Mouse (Mus musculus) forebrain, postnatal 0 days (tissue): ENCODE results near the gene Rbm6. TPM values are rescaled to one million over a fixed set of nuclear protein-coding genes. Genes with fewer than 3 reads are reported as not detected.

Experiments
- ATAC-seq: fragments of 200-750 bp; cut with Nextera tagmentation; 2 replicates; pipeline ENCODE4 v1.8.0; 2017; ENCODE audit warnings: mild to moderate bottlenecking, moderate library complexity
- DNase-seq: peaks from one replicate; pipeline ENCODE4 v3.0.0-alpha.2; 2015
- H3K27ac ChIP-seq: fragments of 300-500 bp; sonication (generic); 2 replicates; pipeline ENCODE4 v1.5.1; 2014; ENCODE audit warnings: low read depth, mild to moderate bottlenecking, antibody characterized with exemption, low read length, moderate library complexity, mixed read lengths
- H3K27me3 ChIP-seq: fragments of 300-500 bp; sonication (generic); 2 replicates; pipeline ENCODE4 v1.6.1; 2014; ENCODE audit warnings: mild to moderate bottlenecking, low read length, mixed read lengths; ENCODE audit not compliant: insufficient read depth
- H3K36me3 ChIP-seq: fragments of 300-500 bp; sonication (generic); 2 replicates; pipeline ENCODE4 v1.6.1; 2014; ENCODE audit warnings: mild to moderate bottlenecking, moderate library complexity; ENCODE audit not compliant: insufficient read depth
- H3K4me1 ChIP-seq: fragments of 300-500 bp; sonication (generic); 2 replicates; pipeline ENCODE4 v1.6.1; 2014; ENCODE audit warnings: antibody characterized with exemption; ENCODE audit not compliant: insufficient read depth
- H3K4me2 ChIP-seq: fragments of 300-500 bp; sonication (generic); 2 replicates; pipeline ENCODE4 v1.6.1; 2014; ENCODE audit warnings: low read depth, mild to moderate bottlenecking, moderate library complexity
- H3K4me3 ChIP-seq: fragments of 300-500 bp; sonication (generic); 2 replicates; pipeline ENCODE4 v1.5.1; 2014; ENCODE audit warnings: low read depth, low read length, mixed read lengths
- H3K9ac ChIP-seq: fragments of 300-500 bp; sonication (generic); 2 replicates; pipeline ENCODE4 v1.6.1; 2014; ENCODE audit warnings: mild to moderate bottlenecking
- H3K9me3 ChIP-seq: fragments of 300-500 bp; sonication (generic); 2 replicates; pipeline ENCODE4 v1.6.1; 2016; ENCODE audit warnings: low read length
- CTCF ChIP-seq: sonication (generic); IDR thresholded peaks from 2 replicates; pipeline ENCODE4 v1.5.1; 2016; ENCODE audit warnings: antibody characterized with exemption, control low read depth, low read depth
- WGBS: fragments of 180-500 bp; shearing (Covaris S2); extraction: QIAGEN DNeasy Blood & Tissue Kit; methylation state at CpG from one replicate; pipeline ENCODE4 v1.1.7; 2014; 5-methylcytosine and 5-hydroxymethylcytosine counted together
- polyA plus RNA-seq: library from polyadenylated mRNA; unstranded; fragments of >200 nt; fragmentation: Nextera tagmentation; extraction: Ambion mirVana; gene quantifications from 2 replicates; pipeline ENCODE4 v1.2.1, GENCODE M21; 2015
- total RNA-seq: library from RNA; depleted of rRNA; stranded (reverse); fragments of >200 nt; gene quantifications from 2 replicates; pipeline ENCODE4 v1.2.3, GENCODE M21; 2014; rRNA removed

Gene Rbm6
- total and polyA plus RNA-seq, 2 experiments from 2014 or later = 59.5 to 78.3 TPM

GRCm38 (mm10) chr9:107727041-107727440 is 146.0 kb downstream of the Rbm6 start:
- no peak for TF ChIP-seq CTCF
- Histone ChIP-seq H3K4me2 (no peak overlapping the region), H3K4me3 (no peak overlapping the region), H3K27ac (no peak overlapping the region), H3K9me3 (no peaks in the 10 kb centered on the region), H3K9ac (no peak overlapping the region), H3K4me1 (peaks cover 17% of the 10 kb centered on the region), H3K27me3 (no peaks in the 10 kb centered on the region), H3K36me3 (no peaks in the 10 kb centered on the region)
- ATAC-seq (peak; percentile 70; the same call in 1 of the 2 replicates), DNase-seq (peak; percentile 52)
- WGBS = 52% methylated on average over 3 of the region's 3 CpGs

- no peak overlapping the region for H3K9ac ChIP-seq
- no peaks in the 10 kb centered on the region for H3K27me3 ChIP-seq
- DNase-seq (no peak), ATAC-seq (no peak)
- no peak for TF ChIP-seq CTCF
- H3K9me3 ChIP-seq = no peaks in the 10 kb centered on the region
- H3K4me3 ChIP-seq = no peak overlapping the region
- no peaks in the 10 kb centered on the region for H3K36me3 ChIP-seq
- H3K4me2 ChIP-seq = no peak overlapping the region
- WGBS = 100% methylated on average over 1 of the region's 1 CpGs
- H3K27ac ChIP-seq = no peak overlapping the region
- peaks cover 10% of the 10 kb centered on the region for H3K4me1 ChIP-seq
These were observed 148.2 kb downstream of the Rbm6 start for GRCm38 (mm10) chr9:107724796-107725195.

- WGBS = 8% methylated on average over 11 of the region's 11 CpGs
- peak; percentile 51 for ATAC-seq
- Histone ChIP-seq H3K9ac (no peak overlapping the region), H3K27ac (no peak overlapping the region), H3K4me3 (no peak overlapping the region), H3K36me3 (no peaks in the 10 kb centered on the region), H3K27me3 (no peaks in the 10 kb centered on the region), H3K9me3 (no peaks in the 10 kb centered on the region), H3K4me1 (peaks cover 8% of the 10 kb centered on the region), H3K4me2 (peak overlapping the region; percentile 24)
- DNase-seq = peak; percentile 44
- no peak for TF ChIP-seq CTCF
These were observed 149.1 kb downstream of the Rbm6 start for GRCm38 (mm10) chr9:107723794-107724531.

Other genes with a start within 250 kb of the Rbm6 start
- gene Gnai2, start 237.9 kb downstream of the Rbm6 start, total RNA-seq = 200 and 223 TPM in 2 replicates
- 267 and 287 TPM in 2 replicates for gene Gnai2, start 237.9 kb downstream of the Rbm6 start, polyA plus RNA-seq
- gene Slc38a3, start 203.7 kb downstream of the Rbm6 start, total RNA-seq = 43.5 and 60.9 TPM in 2 replicates
- 38.7 and 39.8 TPM in 2 replicates for gene Slc38a3, start 203.7 kb downstream of the Rbm6 start, polyA plus RNA-seq
- 0.24 TPM in 1 of 2 replicates, not detected in the other for gene Gnat1, start 193.5 kb downstream of the Rbm6 start, total RNA-seq
- 0.73 and 1.8 TPM in 2 replicates for gene Gnat1, start 193.5 kb downstream of the Rbm6 start, polyA plus RNA-seq
- 56.6 and 61.4 TPM in 2 replicates for gene Sema3f, start 162.8 kb downstream of the Rbm6 start, total RNA-seq
- gene Sema3f, start 162.8 kb downstream of the Rbm6 start, polyA plus RNA-seq = 7.1 and 7.8 TPM in 2 replicates
- 173 and 208 TPM in 2 replicates for gene Rbm5, start 102.2 kb downstream of the Rbm6 start, total RNA-seq
- gene Rbm5, start 102.2 kb downstream of the Rbm6 start, polyA plus RNA-seq = 111 and 152 TPM in 2 replicates
- 18.9 and 22.2 TPM in 2 replicates for gene Mon1a, start 14.9 kb upstream of the Rbm6 start, total RNA-seq
- 17.4 and 18.1 TPM in 2 replicates for gene Mon1a, start 14.9 kb upstream of the Rbm6 start, polyA plus RNA-seq
- 0.86 and 1.0 TPM in 2 replicates for gene Mst1r, start 33.6 kb upstream of the Rbm6 start, total RNA-seq
- 0.48 and 1.0 TPM in 2 replicates for gene Mst1r, start 33.6 kb upstream of the Rbm6 start, polyA plus RNA-seq
- gene Actl11, start 55.2 kb upstream of the Rbm6 start, total RNA-seq = not detected in 2 replicates
- not detected in 2 replicates for gene Actl11, start 55.2 kb upstream of the Rbm6 start, polyA plus RNA-seq
- gene Camkv, start 62.4 kb upstream of the Rbm6 start, total RNA-seq = 228 and 329 TPM in 2 replicates
- 194 and 197 TPM in 2 replicates for gene Camkv, start 62.4 kb upstream of the Rbm6 start, polyA plus RNA-seq
- 11.0 and 15.7 TPM in 2 replicates for gene Traip, start 76.9 kb upstream of the Rbm6 start, total RNA-seq
- gene Traip, start 76.9 kb upstream of the Rbm6 start, polyA plus RNA-seq = 11.2 TPM in 2 replicates
- 3.5 and 4.0 TPM in 2 replicates for gene Uba7, start 102.3 kb upstream of the Rbm6 start, total RNA-seq
- gene Uba7, start 102.3 kb upstream of the Rbm6 start, polyA plus RNA-seq = 4.5 and 4.8 TPM in 2 replicates
- 0.46 TPM in 1 of 2 replicates, not detected in the other for gene Gm20661, start 109.8 kb upstream of the Rbm6 start, total RNA-seq
- gene Gm20661, start 109.8 kb upstream of the Rbm6 start, polyA plus RNA-seq = 0.12 and 0.20 TPM in 2 replicates
- gene Inka1, start 112.6 kb upstream of the Rbm6 start, total RNA-seq = 6.3 and 7.8 TPM in 2 replicates
- 20.3 and 23.0 TPM in 2 replicates for gene Inka1, start 112.6 kb upstream of the Rbm6 start, polyA plus RNA-seq
- gene Cdhr4, start 119.3 kb upstream of the Rbm6 start, total RNA-seq = 3.1 and 4.4 TPM in 2 replicates
- 0.38 and 0.69 TPM in 2 replicates for gene Cdhr4, start 119.3 kb upstream of the Rbm6 start, polyA plus RNA-seq
- gene Gm20662, start 123.1 kb upstream of the Rbm6 start, total RNA-seq = 4.2 and 7.9 TPM in 2 replicates
- not detected in 2 replicates for gene Gm20662, start 123.1 kb upstream of the Rbm6 start, polyA plus RNA-seq
- 240 and 251 TPM in 2 replicates for gene Ip6k1, start 129.3 kb upstream of the Rbm6 start, total RNA-seq
- 70.5 and 86.9 TPM in 2 replicates for gene Ip6k1, start 129.3 kb upstream of the Rbm6 start, polyA plus RNA-seq
- 17.5 and 18.6 TPM in 2 replicates for gene Gmppb, start 176.0 kb upstream of the Rbm6 start, total RNA-seq
- 15.5 and 16.0 TPM in 2 replicates for gene Gmppb, start 176.0 kb upstream of the Rbm6 start, polyA plus RNA-seq
- gene Amigo3, start 179.9 kb upstream of the Rbm6 start, total RNA-seq = 2.9 and 3.4 TPM in 2 replicates
- 1.4 and 1.5 TPM in 2 replicates for gene Amigo3, start 179.9 kb upstream of the Rbm6 start, polyA plus RNA-seq
- gene Mst1, start 207.2 kb upstream of the Rbm6 start, total RNA-seq = 0.10 TPM in 1 of 2 replicates, not detected in the other
- not detected in 2 replicates for gene Mst1, start 207.2 kb upstream of the Rbm6 start, polyA plus RNA-seq
- 32.0 and 35.8 TPM in 2 replicates for gene Rnf123, start 210.1 kb upstream of the Rbm6 start, total RNA-seq
- gene Rnf123, start 210.1 kb upstream of the Rbm6 start, polyA plus RNA-seq = 25.4 and 37.0 TPM in 2 replicates
- 24.5 and 27.9 TPM in 2 replicates for gene Apeh, start 221.4 kb upstream of the Rbm6 start, total RNA-seq
- gene Apeh, start 221.4 kb upstream of the Rbm6 start, polyA plus RNA-seq = 28.2 and 30.0 TPM in 2 replicates